Mouse (Mus musculus): ENCODE data around the gene Foxn3. TPM values are rescaled to one million over a fixed set of nuclear protein-coding genes. Genes with fewer than 3 reads are reported as not detected.

Gene Foxn3
- polyA plus RNA-seq, 1 experiment from 2014 or later: 94.3 TPM

DNA sequence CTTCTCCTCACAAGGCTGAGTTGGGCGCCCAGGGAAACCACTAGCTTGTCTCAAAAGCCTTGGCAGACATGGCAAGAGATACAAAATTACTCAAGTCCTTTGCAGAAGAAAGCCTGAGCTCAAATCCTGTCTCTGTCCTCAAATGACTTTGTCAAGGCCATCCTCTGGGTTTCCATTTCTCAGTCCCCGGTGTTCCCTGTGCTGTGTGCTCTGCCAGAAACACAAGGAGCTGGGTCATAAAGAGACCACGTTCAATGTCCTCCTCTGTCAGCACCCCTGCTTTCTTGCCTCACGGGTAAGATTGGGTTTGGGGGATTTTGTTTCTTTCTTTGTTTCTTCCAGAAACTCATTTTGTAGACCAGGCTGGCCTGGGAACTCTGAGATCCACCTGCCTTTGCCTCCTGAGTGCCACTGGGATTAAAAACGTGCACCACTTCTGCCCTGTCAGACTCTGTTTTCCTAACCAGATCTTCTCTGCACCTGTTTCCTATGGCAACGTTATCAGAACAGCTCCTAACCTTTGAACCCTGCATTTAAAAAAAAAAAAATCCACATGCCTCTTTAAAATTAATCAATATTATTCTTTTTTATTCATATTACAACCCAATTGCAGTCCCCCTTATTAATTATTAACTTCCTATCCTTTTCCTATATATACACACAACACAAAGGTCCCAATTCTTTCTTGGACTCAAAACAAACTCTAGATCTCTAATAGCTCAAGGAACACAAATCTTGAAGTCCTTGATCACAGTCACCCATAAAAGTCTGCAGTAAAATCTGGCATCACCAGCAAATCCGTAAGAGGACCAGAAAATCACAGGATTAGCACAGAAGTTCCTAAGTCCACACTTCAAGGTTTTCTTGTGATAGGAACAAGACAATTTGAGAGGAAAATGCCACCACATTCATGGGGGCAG lies 144.6 kb downstream of the Foxn3 start:
- TF ChIP-seq EP300 (IDR thresholded peaks at IDR 0.05) (no peak), CTCF (IDR thresholded peaks at IDR 0.05) (no peak)
- Histone ChIP-seq H3K9me3 (ENCODE audit: low read length) (no peaks in the 10 kb centered on the region), H3K9ac (replicated peaks; ENCODE audit: low read depth) (no peak overlapping the region), H3K27me3 (replicated peaks; ENCODE audit: insufficient read depth, low read length) (no peaks in the 10 kb centered on the region), H3K4me1 (ENCODE audit: insufficient read depth, low read depth, low read length) (no peaks in the 10 kb centered on the region), H3K4me3 (ENCODE audit: low read depth, low read length) (no peak overlapping the region), H3K4me2 (replicated peaks; ENCODE audit: low read depth, low read length) (no peak overlapping the region), H3K27ac (ENCODE audit: low read length) (no peak overlapping the region), H3K36me3 (ENCODE audit: insufficient read depth, low read length) (no peaks in the 10 kb centered on the region)
- WGBS: 45% methylated on average over 7 of the region's 7 CpGs
- DNase-seq (ENCODE audit: low spot score) (no peak), ATAC-seq (no peak)

DNA sequence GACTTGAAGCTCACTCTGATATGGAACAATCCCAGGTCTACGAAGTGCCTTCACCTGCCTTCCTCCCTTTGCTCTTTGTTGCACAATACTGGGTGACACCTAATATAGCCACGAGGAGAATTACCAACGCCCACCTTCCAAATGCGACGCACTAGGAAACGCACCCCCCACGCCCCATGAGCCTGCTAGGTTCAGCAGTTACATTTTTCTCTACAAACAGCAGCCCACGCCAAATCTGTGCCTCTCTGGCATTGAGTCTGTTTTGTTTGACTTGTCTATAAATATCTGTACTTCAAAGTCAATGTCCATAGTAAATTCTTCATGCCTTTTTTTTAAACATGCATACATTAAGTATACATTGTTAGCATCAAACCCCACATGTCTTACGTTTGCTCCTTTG lies 145.5 kb downstream of the Foxn3 start:
- Histone ChIP-seq H3K36me3 (ENCODE audit: insufficient read depth, low read length) (no peaks in the 10 kb centered on the region), H3K4me3 (ENCODE audit: low read depth, low read length) (no peak overlapping the region), H3K9ac (replicated peaks; ENCODE audit: low read depth) (no peak overlapping the region), H3K4me1 (ENCODE audit: insufficient read depth, low read depth, low read length) (no peaks in the 10 kb centered on the region), H3K9me3 (ENCODE audit: low read length) (no peaks in the 10 kb centered on the region), H3K4me2 (replicated peaks; ENCODE audit: low read depth, low read length) (no peak overlapping the region), H3K27me3 (replicated peaks; ENCODE audit: insufficient read depth, low read length) (no peaks in the 10 kb centered on the region), H3K27ac (ENCODE audit: low read length) (no peak overlapping the region)
- ATAC-seq (no peak), DNase-seq (ENCODE audit: low spot score) (no peak)
- TF ChIP-seq CTCF (IDR thresholded peaks at IDR 0.05): no peak
- TF ChIP-seq EP300 (IDR thresholded peaks at IDR 0.05): no peak
- WGBS: 72% methylated on average over 9 of the region's 9 CpGs

GRCm38 (mm10) chr12:99415538-99415937 lies 147.8 kb downstream of the Foxn3 start:
- Histone ChIP-seq H3K27me3 (replicated peaks; ENCODE audit: insufficient read depth, low read length) (no peaks in the 10 kb centered on the region), H3K4me1 (ENCODE audit: insufficient read depth, low read depth, low read length) (no peaks in the 10 kb centered on the region), H3K9me3 (ENCODE audit: low read length) (no peaks in the 10 kb centered on the region), H3K4me3 (ENCODE audit: low read depth, low read length) (no peak overlapping the region), H3K27ac (ENCODE audit: low read length) (no peak overlapping the region), H3K4me2 (replicated peaks; ENCODE audit: low read depth, low read length) (no peak overlapping the region), H3K9ac (replicated peaks; ENCODE audit: low read depth) (no peak overlapping the region), H3K36me3 (ENCODE audit: insufficient read depth, low read length) (no peaks in the 10 kb centered on the region)
- 76% methylated on average over 5 of the region's 5 CpGs for WGBS
- no peak for ATAC-seq
- TF ChIP-seq EP300 (IDR thresholded peaks at IDR 0.05) (no peak), CTCF (IDR thresholded peaks at IDR 0.05) (no peak)
- DNase-seq (ENCODE audit: low spot score): no peak

- no peaks in the 10 kb centered on the region for H3K9me3 ChIP-seq (ENCODE audit: low read length)
- H3K4me2 ChIP-seq (replicated peaks; ENCODE audit: low read depth, low read length): no peak overlapping the region
- H3K27me3 ChIP-seq (replicated peaks; ENCODE audit: insufficient read depth, low read length): no peaks in the 10 kb centered on the region
- WGBS: 62% methylated on average over 3 of the region's 3 CpGs
- ATAC-seq (no peak), DNase-seq (ENCODE audit: low spot score) (no peak)
- H3K4me1 ChIP-seq (ENCODE audit: insufficient read depth, low read depth, low read length): no peaks in the 10 kb centered on the region
- no peak for TF ChIP-seq CTCF (IDR thresholded peaks at IDR 0.05)
- no peak overlapping the region for H3K9ac ChIP-seq (replicated peaks; ENCODE audit: low read depth)
- H3K4me3 ChIP-seq (ENCODE audit: low read depth, low read length): no peak overlapping the region
- H3K36me3 ChIP-seq (ENCODE audit: insufficient read depth, low read length): no peaks in the 10 kb centered on the region
- H3K27ac ChIP-seq (ENCODE audit: low read length): no peak overlapping the region
Measured at GRCm38 (mm10) chr12:99412496-99412895, 150.9 kb downstream of the Foxn3 start.

DNA sequence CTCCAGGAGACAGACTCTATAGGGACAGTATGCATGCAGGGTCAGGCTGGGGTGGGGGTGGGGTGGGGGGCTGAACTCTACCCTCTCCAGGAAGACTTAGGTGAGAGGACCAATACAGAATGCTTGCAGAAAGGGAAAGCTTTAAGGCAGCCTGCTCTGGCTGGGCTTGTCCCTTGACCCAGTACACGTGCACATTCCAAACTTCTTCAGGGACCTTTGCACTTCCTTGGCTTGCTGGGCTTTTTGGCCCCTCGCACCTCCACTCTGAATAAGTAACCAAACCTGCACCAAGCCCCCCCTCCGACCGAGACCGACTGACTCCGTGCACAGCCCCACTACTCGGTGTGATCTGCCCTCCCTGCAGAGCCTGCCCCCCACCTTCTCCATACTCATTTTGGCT lies 151.3 kb downstream of the Foxn3 start:
- Histone ChIP-seq H3K9ac (replicated peaks; ENCODE audit: low read depth) (no peak overlapping the region), H3K9me3 (ENCODE audit: low read length) (no peaks in the 10 kb centered on the region), H3K27me3 (replicated peaks; ENCODE audit: insufficient read depth, low read length) (no peaks in the 10 kb centered on the region), H3K27ac (ENCODE audit: low read length) (no peak overlapping the region), H3K4me3 (ENCODE audit: low read depth, low read length) (no peak overlapping the region), H3K4me2 (replicated peaks; ENCODE audit: low read depth, low read length) (no peak overlapping the region), H3K36me3 (ENCODE audit: insufficient read depth, low read length) (no peaks in the 10 kb centered on the region), H3K4me1 (ENCODE audit: insufficient read depth, low read depth, low read length) (no peaks in the 10 kb centered on the region)
- TF ChIP-seq CTCF (IDR thresholded peaks at IDR 0.05) (no peak), EP300 (IDR thresholded peaks at IDR 0.05) (no peak)
- ATAC-seq: no peak
- 47% methylated on average over 7 of the region's 7 CpGs for WGBS
- DNase-seq (ENCODE audit: low spot score): no peak

GRCm38 (mm10) chr12:99408651-99409050 lies 154.7 kb downstream of the Foxn3 start:
- ATAC-seq (no peak), DNase-seq (ENCODE audit: low spot score) (no peak)
- H3K4me1 ChIP-seq (ENCODE audit: insufficient read depth, low read depth, low read length): peaks cover 2% of the 10 kb centered on the region; the same call in 1 of the 2 replicates
- no peak overlapping the region for H3K9ac ChIP-seq (replicated peaks; ENCODE audit: low read depth)
- H3K36me3 ChIP-seq (ENCODE audit: insufficient read depth, low read length): no peaks in the 10 kb centered on the region
- TF ChIP-seq EP300 (IDR thresholded peaks at IDR 0.05) (no peak), CTCF (IDR thresholded peaks at IDR 0.05) (no peak)
- WGBS: 63% methylated on average over 3 of the region's 3 CpGs
- H3K27me3 ChIP-seq (replicated peaks; ENCODE audit: insufficient read depth, low read length): no peaks in the 10 kb centered on the region
- H3K4me2 ChIP-seq (replicated peaks; ENCODE audit: low read depth, low read length): no peak overlapping the region
- H3K4me3 ChIP-seq (ENCODE audit: low read depth, low read length): no peak overlapping the region
- H3K27ac ChIP-seq (ENCODE audit: low read length): no peak overlapping the region
- H3K9me3 ChIP-seq (ENCODE audit: low read length): 0 out of 2 replicates have a peak, but pooled peaks cover under 1% of the 10 kb centered on the region
